Mouse (Mus musculus) layer of hippocampus, postnatal 36 days (tissue): ENCODE measurements around the gene Depdc1b. TPM values are rescaled to one million over a fixed set of nuclear protein-coding genes. Genes with fewer than 3 reads are reported as not detected.
A peak's percentile ranks its signal among the peaks of the same experiment; 100 is the strongest.

Experiments
- DNase-seq, 2 experiments: peaks; one replicate each; pipeline ENCODE4 v3.0.0; 2022
- total RNA-seq, 2 experiments: library from RNA; stranded (reverse); gene quantifications; 2 replicates each; pipeline ENCODE4 v1.2.3; 2021

Gene Depdc1b
- total RNA-seq = under 1 TPM; 0.56 to 0.85 TPM

- DNase-seq = peak; percentile 90 to 91
Observed at GRCm38 (mm10) chr13:108315702-108316486, at the start of gene Depdc1b. Gene Depdc1b (plus strand): TSS chr13:108316332.

GRCm38 (mm10) chr13:108267841-108268634, 48.1 kb upstream of the Depdc1b start:
- DNase-seq = no peak

DNA sequence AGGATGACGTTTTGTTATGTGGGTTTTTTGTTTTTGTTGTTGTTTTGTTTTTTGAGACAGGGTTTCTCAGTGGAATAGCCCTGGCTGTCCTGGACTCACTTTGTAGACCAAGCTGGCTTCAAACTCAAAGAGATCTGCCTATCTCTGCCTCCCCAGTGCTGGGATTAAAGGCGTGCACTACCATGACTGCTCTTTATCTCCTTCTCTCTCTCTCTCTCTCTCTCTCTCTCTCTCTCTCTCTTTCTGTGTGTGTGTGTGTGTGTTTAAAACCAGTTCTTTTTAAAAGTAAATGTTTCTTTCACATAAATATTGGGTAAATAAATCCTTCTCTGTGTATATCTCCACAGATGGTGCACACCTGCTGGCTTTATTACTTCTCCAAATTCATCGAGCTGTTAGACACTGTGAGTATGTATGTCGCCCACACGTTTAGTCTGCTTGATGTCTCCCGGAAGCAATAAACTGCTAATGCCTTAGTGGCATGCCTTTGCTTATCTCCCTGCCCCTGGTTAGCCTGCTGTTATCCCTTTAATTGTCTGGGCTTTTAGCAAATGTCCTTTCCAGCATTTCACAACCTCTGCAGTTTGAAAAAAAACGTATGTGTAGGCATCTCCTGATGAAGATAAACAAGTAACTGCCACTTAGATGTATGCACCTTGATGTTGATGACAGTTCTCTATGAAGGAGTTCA, 44.5 kb upstream of the Depdc1b start:
- DNase-seq = no peak

GRCm38 (mm10) chr13:108272332-108272731, 43.8 kb upstream of the Depdc1b start:
- DNase-seq = no peak

GRCm38 (mm10) chr13:108273034-108273433, 43.1 kb upstream of the Depdc1b start:
- no peak for DNase-seq

GRCm38 (mm10) chr13:108273456-108273855, 42.7 kb upstream of the Depdc1b start:
- no peak for DNase-seq

- DNase-seq = no peak
Observed at GRCm38 (mm10) chr13:108276561-108276960, 39.6 kb upstream of the Depdc1b start.

DNA sequence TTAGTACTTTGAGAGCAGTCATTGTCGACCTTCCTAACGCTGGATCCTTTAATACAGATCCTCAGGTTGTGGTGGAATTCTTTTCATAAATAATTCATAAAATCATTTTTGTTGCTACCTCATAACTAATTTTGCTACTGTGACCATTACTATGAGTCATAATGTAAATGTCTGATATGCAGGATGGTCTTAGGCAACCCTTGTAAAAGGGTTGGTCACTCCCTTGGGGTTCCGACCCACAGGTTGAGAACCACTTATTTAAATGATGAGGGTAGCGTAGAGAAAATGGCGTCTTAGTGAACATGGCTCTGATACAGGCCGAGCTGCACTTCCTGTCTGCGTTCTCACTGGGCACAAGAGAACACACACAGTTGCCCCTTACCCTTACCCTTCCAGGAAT, 38.8 kb upstream of the Depdc1b start:
- no peak for DNase-seq

DNA sequence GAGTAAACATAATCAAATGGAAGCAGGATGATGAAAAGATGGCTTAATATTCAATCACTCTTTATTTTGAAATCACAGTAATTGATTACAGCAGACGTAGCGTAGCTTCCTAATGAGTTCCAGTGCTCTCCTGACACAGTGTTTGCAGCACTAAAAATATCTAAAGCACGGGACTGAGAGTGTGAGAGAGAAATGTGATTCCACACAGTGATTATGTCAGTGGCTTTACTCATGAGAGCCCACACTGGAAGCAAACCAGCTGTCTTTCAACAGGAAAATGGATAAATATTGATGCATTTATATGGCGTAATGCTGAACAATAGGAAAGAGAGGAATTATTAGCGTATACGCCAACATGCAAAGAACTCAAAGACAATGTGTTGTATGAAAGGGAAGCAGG, 37.5 kb upstream of the Depdc1b start:
- DNase-seq = no peak

DNA sequence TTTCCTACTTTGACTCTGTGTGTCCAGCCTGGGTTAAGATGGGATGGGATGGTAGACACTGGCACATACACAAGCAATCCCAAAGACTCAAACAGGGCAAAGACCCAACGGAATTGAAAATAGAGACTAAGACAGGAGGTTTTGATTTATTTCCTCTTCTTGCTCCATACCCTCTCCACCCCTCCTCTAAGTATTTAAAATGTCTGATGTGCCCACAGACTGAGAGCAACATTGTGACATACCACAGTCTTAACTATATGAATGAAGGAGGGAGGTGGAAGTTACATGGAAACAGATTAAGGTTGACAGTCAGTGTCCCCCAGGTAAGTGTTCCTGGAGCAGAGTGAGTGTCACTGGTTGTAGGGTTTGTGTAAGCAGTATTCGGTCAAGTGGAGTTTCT, 31.8 kb upstream of the Depdc1b start:
- DNase-seq = no peak

DNA sequence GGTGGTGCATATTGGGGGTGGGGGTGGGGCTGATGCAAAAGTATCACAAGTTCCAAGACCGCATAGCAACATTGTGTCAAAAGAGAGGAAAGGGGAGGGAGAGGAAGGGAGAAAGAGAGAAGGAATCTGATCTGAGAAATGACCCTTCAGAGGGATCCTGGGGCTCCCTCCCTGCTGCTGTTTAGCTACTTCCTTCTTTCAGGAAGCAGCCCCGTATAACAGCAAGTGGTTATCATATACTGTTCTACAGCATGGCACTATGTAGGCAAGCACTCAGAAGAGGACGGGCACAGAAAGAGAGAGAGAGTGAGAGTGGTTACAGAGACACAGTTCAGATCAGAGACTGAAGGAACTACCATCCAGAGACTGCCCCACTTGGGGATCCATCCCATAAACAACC, 28.2 kb upstream of the Depdc1b start:
- no peak for DNase-seq

- no peak for DNase-seq
Observed at GRCm38 (mm10) chr13:108289436-108289835, 26.7 kb upstream of the Depdc1b start.

DNA sequence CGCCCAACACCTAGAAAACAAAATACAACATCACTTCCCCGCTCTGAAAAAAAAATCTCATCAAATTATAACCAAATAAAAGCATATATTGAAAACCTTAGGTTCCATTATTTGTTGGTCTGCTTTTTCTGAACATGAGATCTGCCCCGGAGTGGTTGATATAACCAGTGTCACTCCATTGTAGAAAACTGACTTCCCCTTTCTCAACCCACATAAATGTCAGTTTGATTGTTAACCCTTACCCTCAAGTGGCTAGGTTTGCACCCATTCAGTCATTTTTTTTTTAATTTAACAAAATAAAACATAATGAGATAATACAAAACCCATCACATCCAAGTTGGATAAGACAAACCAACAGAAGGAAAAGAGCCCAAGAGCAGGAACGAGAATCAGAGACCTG, 25.8 kb upstream of the Depdc1b start:
- DNase-seq = no peak

DNA sequence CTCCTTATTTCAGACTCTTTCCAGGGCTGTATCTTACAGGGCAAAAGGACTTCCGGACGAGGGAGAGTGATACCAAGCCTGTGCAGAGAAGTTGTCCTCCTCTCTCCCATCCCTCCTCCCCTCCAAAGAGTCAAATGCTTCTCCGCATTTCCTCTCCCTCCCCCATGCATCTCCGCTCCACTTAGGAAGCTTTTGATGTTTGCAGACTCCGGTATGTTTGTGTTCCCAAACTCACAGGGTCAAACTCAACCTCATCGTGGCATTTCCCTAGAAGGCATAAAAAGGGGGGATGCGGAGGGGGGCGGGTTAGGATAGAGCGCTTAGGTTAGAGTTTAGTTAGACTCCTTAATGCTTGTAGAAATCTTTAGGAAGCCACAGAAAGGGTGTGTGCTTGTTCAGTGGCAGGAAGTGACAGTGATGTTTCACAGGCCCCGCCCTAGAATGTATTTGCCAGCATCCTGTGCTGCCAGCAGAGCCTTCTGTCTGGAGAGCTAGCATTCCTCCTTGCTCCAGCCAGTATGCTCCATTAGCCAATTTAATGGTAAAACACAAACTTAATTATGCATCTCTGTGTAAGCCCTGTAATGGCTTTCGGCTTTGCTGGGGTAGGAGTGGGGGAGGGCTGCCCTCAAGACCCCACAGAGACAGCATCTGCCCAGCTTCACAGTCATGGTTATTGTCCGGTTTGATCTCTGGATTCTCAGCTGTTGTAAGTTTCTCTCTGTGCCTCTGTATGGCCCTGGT, 18.6 kb upstream of the Depdc1b start:
- peak in 1 of 2 experiments; percentile 24 for DNase-seq

- DNase-seq = no peak
Observed at GRCm38 (mm10) chr13:108298241-108298640, 17.9 kb upstream of the Depdc1b start.

GRCm38 (mm10) chr13:108300346-108300950, 15.7 kb upstream of the Depdc1b start:
- DNase-seq = no peak

GRCm38 (mm10) chr13:108301411-108301810, 14.7 kb upstream of the Depdc1b start:
- DNase-seq = peak; percentile 31 to 51

GRCm38 (mm10) chr13:108302957-108303675, 13.0 kb upstream of the Depdc1b start:
- no peak for DNase-seq

DNA sequence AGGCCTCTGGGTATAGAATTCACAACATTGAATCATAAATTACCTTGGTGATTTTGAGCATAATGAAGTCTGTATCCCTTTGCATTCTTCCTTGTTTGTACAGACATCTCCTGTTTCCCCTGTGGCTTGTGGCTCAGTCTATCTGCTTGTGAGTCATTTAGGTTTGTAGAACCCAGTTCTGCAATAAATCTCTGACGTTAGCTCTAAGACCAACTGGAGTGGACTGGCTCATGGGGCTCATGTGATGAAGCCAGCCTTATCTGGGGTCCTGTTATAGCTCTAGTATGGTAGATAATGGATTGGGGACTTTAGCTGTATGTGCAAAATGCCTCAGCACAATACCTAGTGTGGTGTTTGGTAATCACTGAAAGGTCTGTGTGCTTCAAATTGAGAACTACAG, 12.3 kb upstream of the Depdc1b start:
- DNase-seq = no peak

DNA sequence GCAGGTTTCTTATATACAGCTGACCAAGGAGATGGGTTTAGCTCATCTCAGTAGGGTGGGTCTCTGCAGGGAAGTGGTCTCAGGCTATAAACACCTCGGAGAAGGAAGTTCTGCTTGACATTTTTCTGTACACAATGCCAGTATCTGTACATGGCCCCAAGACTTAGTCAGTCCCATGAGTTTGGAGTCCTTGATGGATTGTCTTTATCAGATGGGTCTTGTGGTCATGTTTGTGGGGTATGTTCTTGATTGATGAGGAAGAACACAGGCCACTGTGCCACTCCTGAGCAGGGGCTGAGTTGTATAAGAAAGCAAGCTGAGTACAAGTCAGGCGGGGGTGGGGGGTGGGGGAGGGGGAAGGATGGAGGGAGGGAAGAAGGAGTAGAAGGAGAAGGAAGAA, 11.5 kb upstream of the Depdc1b start:
- no peak for DNase-seq

GRCm38 (mm10) chr13:108316487-108316903, 363 bp downstream of the Depdc1b start:
- no peak for DNase-seq
